Mouse (Mus musculus): ENCODE results near the gene 4930564D02Rik. TPM values are rescaled to one million over a fixed set of nuclear protein-coding genes. Genes with fewer than 3 reads are reported as not detected.

4930564D02Rik gene
- polyA plus RNA-seq, 1 experiment from 2014 or later = not detected

GRCm38 (mm10) chr3:105070553-105070952 is 3.9 kb downstream of the 4930564D02Rik start:
- no peaks in the 10 kb centered on the region for H3K36me3 ChIP-seq (ENCODE audit: insufficient read depth)
- DNase-seq (no peak), ATAC-seq (ENCODE audit: insufficient read depth) (no peak)
- no peak overlapping the region for H3K4me3 ChIP-seq (ENCODE audit: low read depth, low read length)
- WGBS = 61% methylated on average over 8 of the region's 8 CpGs
- H3K27me3 ChIP-seq (ENCODE audit: insufficient read depth, low read length) = no peaks in the 10 kb centered on the region
- no peak overlapping the region for H3K27ac ChIP-seq (ENCODE audit: low read depth)
- no peaks in the 10 kb centered on the region for H3K9me3 ChIP-seq (ENCODE audit: low read depth, low read length)
- no peak overlapping the region for H3K9ac ChIP-seq
- TF ChIP-seq CTCF (IDR thresholded peaks at IDR 0.05; ENCODE audit: low read depth) = no peak
- no peak overlapping the region for H3K4me2 ChIP-seq
- no peaks in the 10 kb centered on the region for H3K4me1 ChIP-seq (ENCODE audit: insufficient read depth)

GRCm38 (mm10) chr3:105071251-105071650 is 4.6 kb downstream of the 4930564D02Rik start:
- Histone ChIP-seq H3K27ac (ENCODE audit: low read depth) (no peak overlapping the region), H3K27me3 (ENCODE audit: insufficient read depth, low read length) (no peaks in the 10 kb centered on the region), H3K4me3 (ENCODE audit: low read depth, low read length) (no peak overlapping the region), H3K4me1 (ENCODE audit: insufficient read depth) (no peaks in the 10 kb centered on the region), H3K36me3 (ENCODE audit: insufficient read depth) (no peaks in the 10 kb centered on the region), H3K4me2 (no peak overlapping the region), H3K9me3 (ENCODE audit: low read depth, low read length) (no peaks in the 10 kb centered on the region), H3K9ac (no peak overlapping the region)
- 69% methylated on average over 5 of the region's 5 CpGs for WGBS
- no peak for TF ChIP-seq CTCF (IDR thresholded peaks at IDR 0.05; ENCODE audit: low read depth)
- ATAC-seq (ENCODE audit: insufficient read depth) = no peak
- no peak for DNase-seq

GRCm38 (mm10) chr3:105072536-105072935 is 5.9 kb downstream of the 4930564D02Rik start:
- ATAC-seq (ENCODE audit: insufficient read depth) = no peak
- Histone ChIP-seq H3K9me3 (ENCODE audit: low read depth, low read length) (no peaks in the 10 kb centered on the region), H3K4me1 (ENCODE audit: insufficient read depth) (no peaks in the 10 kb centered on the region), H3K9ac (no peak overlapping the region), H3K27me3 (ENCODE audit: insufficient read depth, low read length) (no peaks in the 10 kb centered on the region), H3K36me3 (ENCODE audit: insufficient read depth) (no peaks in the 10 kb centered on the region), H3K4me2 (no peak overlapping the region), H3K4me3 (ENCODE audit: low read depth, low read length) (no peak overlapping the region), H3K27ac (ENCODE audit: low read depth) (no peak overlapping the region)
- WGBS = 85% methylated on average over 10 of the region's 10 CpGs
- TF ChIP-seq CTCF (IDR thresholded peaks at IDR 0.05; ENCODE audit: low read depth) = no peak
- no peak for DNase-seq

- Histone ChIP-seq H3K4me3 (ENCODE audit: low read depth, low read length) (no peak overlapping the region), H3K9ac (no peak overlapping the region), H3K27me3 (ENCODE audit: insufficient read depth, low read length) (no peaks in the 10 kb centered on the region), H3K4me1 (ENCODE audit: insufficient read depth) (no peaks in the 10 kb centered on the region), H3K36me3 (ENCODE audit: insufficient read depth) (no peaks in the 10 kb centered on the region), H3K27ac (ENCODE audit: low read depth) (no peak overlapping the region), H3K4me2 (no peak overlapping the region), H3K9me3 (ENCODE audit: low read depth, low read length) (no peaks in the 10 kb centered on the region)
- DNase-seq = no peak
- ATAC-seq (ENCODE audit: insufficient read depth) = no peak
- WGBS = 85% methylated on average over 5 of the region's 5 CpGs
- TF ChIP-seq CTCF (IDR thresholded peaks at IDR 0.05; ENCODE audit: low read depth) = no peak
These were observed 9.2 kb downstream of the 4930564D02Rik start for GRCm38 (mm10) chr3:105075796-105076195.

- Histone ChIP-seq H3K9ac (no peak overlapping the region), H3K4me1 (ENCODE audit: insufficient read depth) (no peaks in the 10 kb centered on the region), H3K36me3 (ENCODE audit: insufficient read depth) (no peaks in the 10 kb centered on the region), H3K27me3 (ENCODE audit: insufficient read depth, low read length) (no peaks in the 10 kb centered on the region), H3K27ac (ENCODE audit: low read depth) (no peak overlapping the region), H3K4me3 (ENCODE audit: low read depth, low read length) (no peak overlapping the region), H3K9me3 (ENCODE audit: low read depth, low read length) (no peaks in the 10 kb centered on the region), H3K4me2 (no peak overlapping the region)
- DNase-seq = peak; percentile 87
- WGBS = 13% methylated on average over 7 of the region's 7 CpGs
- ATAC-seq (ENCODE audit: insufficient read depth) = peak; percentile 92
- peak; percentile 91 for TF ChIP-seq CTCF (IDR thresholded peaks at IDR 0.05; ENCODE audit: low read depth)
These were observed 11.7 kb downstream of the 4930564D02Rik start for GRCm38 (mm10) chr3:105078231-105078826.

- no peaks in the 10 kb centered on the region for H3K36me3 ChIP-seq (ENCODE audit: insufficient read depth)
- DNase-seq (peak; percentile 47), ATAC-seq (ENCODE audit: insufficient read depth) (peak; percentile 58; the same call in 1 of the 2 replicates)
- no peak overlapping the region for H3K4me2 ChIP-seq
- H3K27me3 ChIP-seq (ENCODE audit: insufficient read depth, low read length) = no peaks in the 10 kb centered on the region
- TF ChIP-seq CTCF (IDR thresholded peaks at IDR 0.05; ENCODE audit: low read depth) = no peak
- no peak overlapping the region for H3K9ac ChIP-seq
- H3K4me1 ChIP-seq (ENCODE audit: insufficient read depth) = no peaks in the 10 kb centered on the region
- no peak overlapping the region for H3K4me3 ChIP-seq (ENCODE audit: low read depth, low read length)
- H3K9me3 ChIP-seq (ENCODE audit: low read depth, low read length) = no peaks in the 10 kb centered on the region
- WGBS = 28% methylated on average over 3 of the region's 3 CpGs
- peak overlapping the region; percentile 19; the same call in 1 of the 2 replicates for H3K27ac ChIP-seq (ENCODE audit: low read depth)
These were observed 20.7 kb downstream of the 4930564D02Rik start for GRCm38 (mm10) chr3:105087344-105087743.

GRCm38 (mm10) chr3:105088638-105089037 is 22.0 kb downstream of the 4930564D02Rik start:
- H3K4me1 ChIP-seq (ENCODE audit: insufficient read depth) = no peaks in the 10 kb centered on the region
- H3K9ac ChIP-seq = no peak overlapping the region
- no peak for TF ChIP-seq CTCF (IDR thresholded peaks at IDR 0.05; ENCODE audit: low read depth)
- H3K4me3 ChIP-seq (ENCODE audit: low read depth, low read length) = no peak overlapping the region
- 81% methylated on average over 2 of the region's 2 CpGs for WGBS
- no peaks in the 10 kb centered on the region for H3K27me3 ChIP-seq (ENCODE audit: insufficient read depth, low read length)
- H3K9me3 ChIP-seq (ENCODE audit: low read depth, low read length) = no peaks in the 10 kb centered on the region
- ATAC-seq (ENCODE audit: insufficient read depth) (no peak), DNase-seq (no peak)
- no peak overlapping the region for H3K4me2 ChIP-seq
- H3K27ac ChIP-seq (ENCODE audit: low read depth) = no peak overlapping the region
- no peaks in the 10 kb centered on the region for H3K36me3 ChIP-seq (ENCODE audit: insufficient read depth)

All from lung, embryonic 14.5 days (tissue).